Mouse (Mus musculus) midbrain, embryonic 14.5 days (tissue): Measurements from ENCODE around the gene Hoxd8. TPM values are rescaled to one million over a fixed set of nuclear protein-coding genes. Genes with fewer than 3 reads are reported as not detected.

ENCODE experiments used
- ATAC-seq: fragments of 200-750 bp; cut with Nextera tagmentation; 2 replicates; pipeline ENCODE4 v1.8.0; 2017; ENCODE audit warnings: moderate number of reproducible peaks, moderate library complexity; ENCODE audit not compliant: low FRiP score, low TSS enrichment
- DNase-seq: peaks from one replicate; pipeline ENCODE4 v3.0.0-alpha.2; 2015
- H3K27ac ChIP-seq: fragments of 300-500 bp; sonication (generic); replicated peaks from 2 replicates; pipeline ENCODE4 v1.5.1; 2014; ENCODE audit warnings: mild to moderate bottlenecking, low read depth, low read length, moderate library complexity
- H3K27me3 ChIP-seq: fragments of 300-500 bp; sonication (generic); 2 replicates; pipeline ENCODE4 v1.6.1; 2014; ENCODE audit warnings: low read length, control low read depth, mixed read lengths; ENCODE audit not compliant: control insufficient read depth, insufficient read depth
- H3K36me3 ChIP-seq: fragments of 300-500 bp; sonication (generic); 2 replicates; pipeline ENCODE4 v1.6.1; 2014; ENCODE audit warnings: low read length, control low read depth; ENCODE audit not compliant: control insufficient read depth, insufficient read depth
- H3K4me1 ChIP-seq: fragments of 300-500 bp; sonication (generic); 2 replicates; pipeline ENCODE4 v1.6.1; 2014; ENCODE audit warnings: mild to moderate bottlenecking, antibody characterized with exemption, low read length, control low read depth; ENCODE audit not compliant: control insufficient read depth, insufficient read depth
- H3K4me2 ChIP-seq: fragments of 300-500 bp; sonication (generic); 2 replicates; pipeline ENCODE4 v1.6.1; 2014; ENCODE audit warnings: mild to moderate bottlenecking, low read length, moderate library complexity
- H3K4me3 ChIP-seq: fragments of 300-500 bp; sonication (generic); replicated peaks from 2 replicates; pipeline ENCODE4 v1.5.1; 2014; ENCODE audit warnings: low read depth, low read length
- H3K9ac ChIP-seq: fragments of 300-500 bp; sonication (generic); replicated peaks from 2 replicates; pipeline ENCODE4 v1.6.1; 2014; ENCODE audit warnings: mild to moderate bottlenecking, low read length, moderate library complexity
- H3K9me3 ChIP-seq: fragments of 300-500 bp; sonication (generic); 2 replicates; pipeline ENCODE4 v1.6.1; 2016; ENCODE audit warnings: low read length, control low read depth, mixed read lengths; ENCODE audit not compliant: control insufficient read depth
- WGBS: fragments of 180-500 bp; shearing (Covaris S2); extraction: QIAGEN DNeasy Blood & Tissue Kit; methylation state at CpG from one replicate; pipeline ENCODE4 v1.1.7; 2014; 5-methylcytosine and 5-hydroxymethylcytosine counted together
- polyA plus RNA-seq: library from polyadenylated mRNA; unstranded; fragments of >200 nt; fragmentation: Nextera tagmentation; extraction: Ambion mirVana; gene quantifications from 2 replicates; pipeline ENCODE4 v1.2.1, GENCODE M21; 2014

Gene Hoxd8
- polyA plus RNA-seq, 1 experiment from 2014 or later: not detected

GRCm38 (mm10) chr2:74714156-74714789 is 9.9 kb downstream of the Hoxd8 start:
- WGBS: 3% methylated on average over 18 of the region's 18 CpGs

GRCm38 (mm10) chr2:74714881-74715280 is 10.5 kb downstream of the Hoxd8 start:
- Histone ChIP-seq H3K4me1 (0 out of 2 replicates have a peak, but pooled peaks cover 4% of the 10 kb centered on the region), H3K4me2 (no peak overlapping the region), H3K36me3 (no peaks in the 10 kb centered on the region), H3K9me3 (no peaks in the 10 kb centered on the region), H3K27ac (no peak overlapping the region), H3K4me3 (no peak overlapping the region), H3K9ac (no peak overlapping the region), H3K27me3 (peaks cover 100% of the 10 kb centered on the region)
- WGBS: under 1% methylated on average over 14 of the region's 14 CpGs
- DNase-seq (no peak), ATAC-seq (no peak)

More at GRCm38 (mm10) chr2:74714156-74714789, 9.9 kb downstream of the Hoxd8 start:
- Histone ChIP-seq H3K9ac (no peak overlapping the region), H3K27me3 (peaks cover 100% of the 10 kb centered on the region), H3K36me3 (no peaks in the 10 kb centered on the region), H3K4me3 (no peak overlapping the region), H3K4me2 (no peak overlapping the region), H3K9me3 (no peaks in the 10 kb centered on the region), H3K4me1 (0 out of 2 replicates have a peak, but pooled peaks cover 4% of the 10 kb centered on the region), H3K27ac (no peak overlapping the region)
- DNase-seq (no peak), ATAC-seq (no peak)

- Histone ChIP-seq H3K9ac (no peak overlapping the region), H3K4me2 (peak overlapping the region; percentile 51), H3K4me3 (no peak overlapping the region), H3K27me3 (peaks cover 100% of the 10 kb centered on the region), H3K36me3 (no peaks in the 10 kb centered on the region), H3K4me1 (0 out of 2 replicates have a peak, but pooled peaks cover 4% of the 10 kb centered on the region), H3K27ac (no peak overlapping the region), H3K9me3 (no peaks in the 10 kb centered on the region)
- ATAC-seq: no peak
- peak; percentile 91 for DNase-seq
- whole genome bisulfite sequencing: 4% methylated on average over 26 of the region's 26 CpGs
Observed at GRCm38 (mm10) chr2:74715504-74716241, 11.3 kb downstream of the Hoxd8 start.

GRCm38 (mm10) chr2:74720384-74720783 is 16.0 kb downstream of the Hoxd8 start:
- no peak overlapping the region for H3K4me2 ChIP-seq
- no peaks in the 10 kb centered on the region for H3K9me3 ChIP-seq
- no peak overlapping the region for H3K4me3 ChIP-seq
- H3K27ac ChIP-seq: no peak overlapping the region
- ATAC-seq (no peak), DNase-seq (no peak)
- 6% methylated on average over 2 of the region's 2 CpGs for WGBS
- H3K27me3 ChIP-seq: peaks cover 100% of the 10 kb centered on the region
- no peak overlapping the region for H3K9ac ChIP-seq
- H3K4me1 ChIP-seq: no peaks in the 10 kb centered on the region
- no peaks in the 10 kb centered on the region for H3K36me3 ChIP-seq

- DNase-seq (no peak), ATAC-seq (no peak)
- Histone ChIP-seq H3K4me2 (no peak overlapping the region), H3K27ac (no peak overlapping the region), H3K36me3 (no peaks in the 10 kb centered on the region), H3K9ac (no peak overlapping the region), H3K9me3 (no peaks in the 10 kb centered on the region), H3K4me1 (no peaks in the 10 kb centered on the region), H3K27me3 (peaks cover 100% of the 10 kb centered on the region), H3K4me3 (no peak overlapping the region)
- 1% methylated on average over 5 of the region's 5 CpGs for WGBS
Observed at GRCm38 (mm10) chr2:74720955-74721491, 16.6 kb downstream of the Hoxd8 start.

- Histone ChIP-seq H3K27ac (no peak overlapping the region), H3K9ac (no peak overlapping the region), H3K4me1 (no peaks in the 10 kb centered on the region), H3K36me3 (no peaks in the 10 kb centered on the region), H3K4me2 (no peak overlapping the region), H3K27me3 (peaks cover 100% of the 10 kb centered on the region), H3K9me3 (no peaks in the 10 kb centered on the region), H3K4me3 (no peak overlapping the region)
- no peak for ATAC-seq
- DNase-seq: no peak
- WGBS: 5% methylated on average over 6 of the region's 6 CpGs
Observed at GRCm38 (mm10) chr2:74721882-74722281, 17.5 kb downstream of the Hoxd8 start.

GRCm38 (mm10) chr2:74722949-74723348 is 18.5 kb downstream of the Hoxd8 start:
- H3K4me1 ChIP-seq: no peaks in the 10 kb centered on the region
- no peak overlapping the region for H3K27ac ChIP-seq
- H3K36me3 ChIP-seq: no peaks in the 10 kb centered on the region
- H3K27me3 ChIP-seq: peaks cover 100% of the 10 kb centered on the region
- H3K4me3 ChIP-seq: no peak overlapping the region
- H3K9me3 ChIP-seq: no peaks in the 10 kb centered on the region
- H3K4me2 ChIP-seq: no peak overlapping the region
- H3K9ac ChIP-seq: no peak overlapping the region
- 2% methylated on average over 8 of the region's 8 CpGs for WGBS
- DNase-seq (no peak), ATAC-seq (no peak)

- ATAC-seq (no peak), DNase-seq (no peak)
- Histone ChIP-seq H3K27me3 (peaks cover 100% of the 10 kb centered on the region), H3K9me3 (no peaks in the 10 kb centered on the region), H3K4me3 (no peak overlapping the region), H3K4me2 (no peak overlapping the region), H3K4me1 (no peaks in the 10 kb centered on the region), H3K27ac (no peak overlapping the region), H3K9ac (no peak overlapping the region), H3K36me3 (no peaks in the 10 kb centered on the region)
- WGBS: 5% methylated on average over 7 of the region's 7 CpGs
Observed at GRCm38 (mm10) chr2:74724244-74725015, 20.0 kb downstream of the Hoxd8 start.
